Mouse (Mus musculus): ENCODE results near the gene Fpr3.
"Not testable (repeated sequence)": the region's sequence is repeated elsewhere in the genome, so short reads cannot be mapped to it uniquely, and the experiment has no call there.

Fpr3 gene

DNA sequence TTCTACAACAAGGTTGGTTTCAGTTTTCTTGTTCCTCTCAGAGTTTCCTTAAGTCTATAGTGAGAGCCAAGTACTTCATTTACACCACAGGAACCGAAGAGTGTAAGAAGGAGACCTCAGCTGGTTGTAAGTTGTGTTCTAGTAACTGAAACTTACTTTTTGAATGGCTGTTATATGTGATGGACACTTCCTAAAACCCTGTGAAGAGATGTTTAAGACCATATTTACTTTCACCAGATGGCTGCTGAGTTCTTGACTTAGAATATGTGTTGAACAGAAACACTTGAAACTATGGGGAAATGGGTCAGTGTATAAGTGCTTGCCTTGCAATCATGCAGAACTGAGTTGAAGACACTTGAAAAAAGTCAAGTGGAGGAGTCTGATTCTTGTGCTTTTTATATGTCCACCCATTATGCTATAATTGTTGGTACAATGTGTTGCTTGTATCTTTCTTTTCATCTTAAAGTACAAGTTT lies at the start of gene Fpr3, which contains the start of gene Fpr2:
Gene Fpr3, plus strand, starts transcription at position 79 of the 475 bp plus-strand sequence.
Gene Fpr2, plus strand, starts transcription at position 51 of the 475 bp plus-strand sequence.
- no peak for DNase-seq (ENCODE audit: low spot score)

GRCm38 (mm10) chr17:17837919-17838701 lies 49.5 kb upstream of the Fpr3 start:
- DNase-seq (ENCODE audit: low spot score): peak; percentile 80

DNA sequence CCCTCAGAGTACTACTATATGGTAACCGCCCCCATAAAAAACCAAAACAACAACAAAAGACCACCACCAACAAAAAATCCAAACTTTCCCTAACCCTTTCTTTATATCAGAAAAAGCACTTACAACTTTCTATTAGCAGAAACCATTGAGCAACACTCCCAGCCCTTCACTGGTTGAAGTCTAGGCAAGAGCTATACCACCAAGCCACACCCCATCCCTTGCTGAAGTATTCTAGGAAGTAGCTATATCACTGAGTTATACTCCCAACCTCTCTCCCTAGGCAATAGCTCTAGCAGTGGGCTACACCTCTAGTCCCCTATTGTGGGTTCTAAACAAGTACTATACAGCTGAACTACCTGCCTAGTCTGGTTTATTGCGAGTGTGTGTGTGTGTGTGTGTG lies 48.4 kb upstream of the Fpr3 start:
- no peak for DNase-seq (ENCODE audit: low spot score)

DNA sequence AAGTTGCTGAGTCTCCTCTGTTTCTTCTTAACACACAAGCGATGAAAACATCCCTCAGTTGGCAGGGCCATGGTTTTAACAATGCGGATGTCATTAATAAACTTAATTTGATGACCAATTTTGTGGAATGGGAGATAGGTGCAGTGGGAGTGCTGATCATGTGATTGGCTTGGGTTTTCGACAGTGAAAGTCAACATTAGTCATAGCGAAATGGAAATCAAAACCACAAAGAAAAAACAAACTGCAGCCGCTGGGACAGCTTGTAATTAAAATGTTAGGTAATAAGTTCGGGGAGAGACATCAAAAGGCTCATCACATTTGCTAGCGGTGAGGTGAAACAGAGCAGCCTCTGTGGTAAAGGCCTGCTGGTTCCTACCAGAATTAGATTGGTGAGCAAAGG lies 46.9 kb upstream of the Fpr3 start:
- no peak for DNase-seq (ENCODE audit: low spot score)

DNA sequence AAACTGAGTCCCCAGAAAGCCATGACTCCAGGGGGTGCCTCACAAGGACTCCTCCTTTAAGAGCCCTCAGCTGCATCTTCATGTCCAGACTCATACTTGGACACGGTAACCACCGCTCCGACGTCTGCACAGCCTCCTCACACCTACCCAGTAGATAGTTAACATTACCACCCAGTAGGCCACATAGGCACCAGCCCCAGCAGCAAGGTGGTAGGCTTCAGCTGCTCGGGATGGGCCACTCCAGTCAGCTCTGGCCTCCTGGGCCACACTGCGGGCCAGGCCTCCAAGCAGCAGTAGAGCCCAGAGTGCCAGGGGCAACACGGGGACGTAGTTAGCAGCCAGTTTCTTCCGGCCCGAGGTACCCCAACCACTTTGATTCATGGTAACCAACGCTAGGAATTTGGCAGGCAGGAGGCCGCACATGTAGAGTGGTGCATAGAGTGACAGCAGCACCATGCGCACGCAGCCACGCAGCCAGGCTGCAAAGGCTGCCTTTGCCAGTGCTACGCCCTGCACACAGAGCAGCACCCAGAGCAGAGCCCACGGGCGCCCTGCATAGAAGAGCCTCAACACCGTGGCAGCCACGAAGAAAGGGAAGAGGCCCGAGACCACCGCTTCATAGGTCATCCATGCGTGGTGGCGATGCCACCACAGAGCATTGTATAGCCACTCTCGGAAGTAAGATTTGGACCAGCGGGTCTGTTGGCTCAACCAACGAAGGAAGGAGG lies 44.0 kb upstream of the Fpr3 start:
- no peak for DNase-seq (ENCODE audit: low spot score)

GRCm38 (mm10) chr17:17844606-17845005 lies 43.0 kb upstream of the Fpr3 start:
- not testable (repeated sequence) for DNase-seq (ENCODE audit: low spot score)

GRCm38 (mm10) chr17:17845187-17846027 lies 42.2 kb upstream of the Fpr3 start:
- DNase-seq (ENCODE audit: low spot score): no peak

DNA sequence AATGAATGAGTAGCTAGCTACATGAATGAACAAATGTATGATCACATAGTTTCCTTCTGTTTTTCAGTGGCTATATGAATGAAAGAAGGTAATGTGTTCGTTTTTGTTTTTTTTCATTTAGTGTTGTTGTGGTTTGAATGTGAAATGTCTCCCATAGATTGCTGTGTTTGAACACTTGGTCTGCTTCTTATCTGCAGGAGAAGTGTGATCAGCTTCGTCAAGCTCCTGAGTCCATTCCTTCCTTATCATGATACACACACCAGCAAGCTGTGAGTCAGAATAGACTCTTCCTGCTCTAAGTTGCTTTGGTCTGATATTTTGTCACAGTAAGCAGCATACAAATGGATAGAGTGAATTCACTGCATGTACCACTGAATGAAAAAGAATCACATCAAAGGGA lies 38.7 kb upstream of the Fpr3 start:
- DNase-seq (ENCODE audit: low spot score): no peak

GRCm38 (mm10) chr17:17849906-17850712 lies 37.5 kb upstream of the Fpr3 start:
- DNase-seq (ENCODE audit: low spot score): no peak

DNA sequence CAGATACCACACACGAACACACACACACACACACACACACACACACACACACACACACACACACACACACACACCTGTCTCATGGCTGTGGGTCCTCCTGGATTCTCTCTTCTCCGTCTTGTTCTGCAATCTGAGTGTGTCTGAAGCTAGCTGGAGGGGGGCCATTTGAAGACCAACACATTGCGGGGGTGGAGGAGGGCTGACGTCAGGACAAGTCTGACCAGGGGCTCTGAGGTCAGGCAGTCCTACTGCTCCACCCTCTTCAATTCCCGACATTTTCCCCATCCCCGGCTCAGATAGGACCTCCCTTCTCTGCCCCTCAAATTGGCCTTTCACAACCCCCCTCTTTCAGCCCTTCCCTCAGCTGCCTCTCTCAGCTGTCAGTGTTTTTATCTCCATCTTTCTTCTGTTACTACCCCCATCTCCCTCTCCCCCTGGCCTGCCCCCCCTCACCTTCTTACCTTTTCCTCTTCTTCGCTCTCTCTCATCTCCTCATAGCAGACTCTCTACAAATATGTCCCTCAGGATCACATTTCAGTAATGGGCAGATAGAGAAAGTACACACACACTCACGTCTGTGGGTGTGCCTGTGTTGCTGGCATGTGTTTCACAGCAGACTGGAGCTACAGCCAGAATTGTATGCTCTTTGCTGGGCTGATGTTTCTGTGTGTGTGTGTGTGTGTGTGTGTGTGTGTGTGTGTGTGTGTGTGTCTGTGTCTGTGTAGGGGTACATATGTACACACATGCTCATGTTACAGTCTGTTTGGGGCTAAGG lies 32.4 kb upstream of the Fpr3 start, which contains the start of gene Has1:
Gene Has1, minus strand, starts transcription at position 142 of the 775 bp plus-strand sequence.
- DNase-seq (ENCODE audit: low spot score): no peak

DNA sequence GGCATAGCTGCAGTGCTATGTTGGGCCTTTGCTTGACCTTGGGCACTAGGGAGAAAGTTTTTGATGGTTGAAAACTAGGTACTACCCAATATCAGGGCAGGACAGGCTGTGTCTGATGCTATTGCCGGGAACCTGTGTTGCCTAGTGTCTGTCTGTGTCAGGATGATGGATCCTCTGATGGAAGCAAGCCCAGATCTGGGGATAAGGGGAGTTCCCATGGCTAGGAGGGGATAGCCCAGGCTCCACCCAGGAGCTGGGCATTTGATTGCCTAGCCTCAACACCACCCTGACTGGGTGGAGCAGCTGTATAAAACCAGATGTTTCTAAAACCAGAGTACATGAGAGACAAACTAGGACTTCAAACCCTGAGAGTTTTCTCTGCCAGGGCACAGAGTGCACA lies 31.0 kb upstream of the Fpr3 start:
- DNase-seq (ENCODE audit: low spot score): no peak

- DNase-seq (ENCODE audit: low spot score): no peak
Observed at GRCm38 (mm10) chr17:17857446-17857845, 30.2 kb upstream of the Fpr3 start.

DNA sequence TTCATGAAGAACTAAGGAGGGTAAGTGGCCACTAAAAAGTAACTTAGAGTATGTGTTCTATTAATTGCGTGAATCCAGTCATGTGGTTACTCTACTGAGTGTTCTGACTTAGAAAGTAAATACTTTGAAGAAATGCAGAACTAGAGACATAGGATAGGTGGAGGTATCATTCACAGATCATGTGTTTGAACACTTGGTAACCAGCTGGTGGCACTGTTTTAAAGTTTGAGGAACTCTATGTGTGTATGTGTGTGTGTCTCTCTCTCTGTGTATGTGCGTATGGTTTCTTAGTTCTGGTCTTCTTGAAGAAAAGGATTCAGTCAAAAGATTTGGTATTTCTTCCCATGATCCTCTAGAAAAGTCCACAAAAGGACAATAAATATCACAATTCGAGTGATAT lies 27.5 kb upstream of the Fpr3 start:
- no peak for DNase-seq (ENCODE audit: low spot score)

GRCm38 (mm10) chr17:17862360-17862759 lies 25.3 kb upstream of the Fpr3 start:
- no peak for DNase-seq (ENCODE audit: low spot score)

DNA sequence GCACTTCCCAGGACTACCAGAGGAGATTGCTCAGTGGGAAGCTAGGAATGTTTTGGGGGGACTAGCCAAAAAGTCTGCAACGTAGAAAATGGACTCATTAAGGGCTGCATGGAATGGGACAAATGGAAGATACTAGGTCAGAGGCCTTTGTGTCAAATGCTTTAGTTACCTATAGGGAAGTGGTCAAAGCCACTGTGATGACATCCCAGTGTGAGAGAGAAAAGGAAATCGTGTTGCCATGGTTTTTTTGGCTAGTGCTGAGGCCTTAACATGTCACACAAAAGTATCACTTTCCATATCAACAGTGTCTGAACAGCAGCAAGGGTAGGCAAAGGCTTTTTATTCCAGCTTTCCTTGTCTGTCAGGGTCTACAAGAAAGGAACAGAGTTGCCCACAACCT lies 22.5 kb upstream of the Fpr3 start:
- no peak for DNase-seq (ENCODE audit: low spot score)

DNA sequence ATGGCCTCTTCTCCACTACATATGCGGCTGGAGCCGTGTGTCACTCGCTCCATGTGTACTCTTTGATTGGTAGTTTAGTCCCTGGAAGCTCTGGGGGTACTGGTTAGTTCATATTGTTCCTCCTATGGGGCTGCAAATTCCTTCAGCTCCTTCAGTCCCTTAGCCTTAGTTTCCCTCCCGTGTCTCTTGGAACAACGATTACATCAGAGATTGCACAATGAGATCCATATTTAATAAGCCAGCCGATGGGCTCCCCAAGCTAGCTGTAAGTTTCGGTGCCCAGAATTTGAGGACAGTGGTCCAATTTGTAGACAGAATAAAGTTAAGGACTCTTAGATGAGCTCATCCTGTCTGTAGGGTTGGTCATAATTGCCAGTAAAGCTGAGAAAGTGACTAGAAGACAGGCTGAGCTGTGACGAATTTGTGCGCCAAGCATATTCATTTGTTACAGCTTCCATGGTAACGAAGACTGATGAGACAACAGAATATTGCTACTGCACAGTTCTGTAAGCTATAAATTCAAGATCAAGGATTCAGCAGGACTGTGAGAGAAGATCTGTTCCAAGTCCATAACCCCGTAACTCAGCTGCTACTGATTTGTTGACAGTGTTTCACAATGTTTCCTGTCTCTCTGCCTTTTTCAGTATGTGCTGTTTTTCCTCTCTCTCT lies 20.7 kb upstream of the Fpr3 start:
- no peak for DNase-seq (ENCODE audit: low spot score)

DNA sequence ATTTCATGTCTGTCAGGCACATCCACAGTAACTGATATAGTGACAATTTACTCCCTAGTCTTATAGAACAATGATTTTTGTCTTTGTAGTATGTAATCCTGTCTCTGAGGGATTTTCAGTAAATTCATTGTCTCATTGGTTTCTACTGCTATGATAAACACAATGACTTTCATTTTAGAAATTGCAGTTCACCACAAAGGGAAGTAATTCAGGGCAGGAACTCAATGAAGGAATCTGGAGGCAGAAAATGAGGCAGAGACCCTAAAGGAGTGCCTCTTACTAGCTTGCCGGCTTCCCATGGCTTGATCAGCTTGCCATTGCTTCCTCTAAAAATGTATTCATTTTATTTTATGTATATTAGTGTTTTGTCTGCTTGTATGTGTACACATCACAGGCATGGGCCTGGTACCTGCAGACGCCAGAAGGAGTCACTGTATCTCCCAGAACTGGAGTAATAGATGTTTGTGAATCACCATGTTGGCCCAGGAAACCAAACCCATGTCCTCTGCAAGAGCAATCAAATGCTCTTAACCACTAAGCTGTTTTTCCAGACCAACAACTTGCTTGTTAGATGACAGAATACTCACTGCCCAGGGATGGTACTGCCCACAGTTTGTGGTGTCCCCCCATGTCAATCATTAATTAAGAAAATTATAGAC lies 16.6 kb upstream of the Fpr3 start:
- no peak for DNase-seq (ENCODE audit: low spot score)

DNA sequence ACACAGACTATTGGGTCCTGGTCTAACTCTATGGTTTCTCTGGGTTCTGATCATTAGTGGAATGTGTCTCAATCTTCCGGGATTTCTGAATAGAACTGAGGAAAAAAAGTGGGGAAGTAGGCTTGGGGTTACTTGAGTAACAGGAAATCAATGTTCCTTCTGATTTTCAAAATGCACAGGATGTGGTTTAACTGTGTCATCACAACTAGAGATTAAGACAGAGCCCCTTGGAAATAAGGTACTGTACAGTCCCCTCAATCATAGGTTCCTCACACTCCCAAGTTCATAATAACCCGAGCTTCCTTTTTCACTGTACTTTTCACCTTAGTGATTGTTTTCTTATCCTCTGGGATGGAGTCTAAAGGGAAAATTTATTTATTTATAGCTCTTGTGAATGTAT lies 16.0 kb upstream of the Fpr3 start:
- no peak for DNase-seq (ENCODE audit: low spot score)

DNA sequence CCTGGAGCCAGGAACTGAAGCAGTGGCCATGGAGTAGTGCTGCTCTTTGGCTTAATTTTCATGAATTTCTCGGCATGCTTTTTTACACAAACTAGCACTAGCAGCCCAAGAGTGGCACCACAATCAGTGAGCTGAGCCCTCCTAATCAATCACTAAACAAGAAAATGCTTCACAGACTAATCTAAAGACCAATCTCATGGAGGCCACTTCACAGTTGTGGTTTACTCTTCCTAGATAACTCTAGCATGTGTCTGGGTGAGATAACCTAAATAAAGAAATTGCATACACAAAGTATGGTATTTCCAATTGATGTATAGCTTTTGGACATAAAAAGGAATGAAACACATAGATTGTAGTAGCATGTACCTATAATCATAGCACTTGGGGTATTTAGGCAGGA lies 8.3 kb upstream of the Fpr3 start:
- DNase-seq (ENCODE audit: low spot score): no peak

- DNase-seq (ENCODE audit: low spot score): no peak
Observed at GRCm38 (mm10) chr17:17882672-17883071, 5.0 kb upstream of the Fpr3 start.

Measured in urinary bladder, postnatal 10 days (tissue).